Mouse (Mus musculus) adipocyte (in vitro differentiated cells): Measurements from ENCODE around the gene Nkiras2.
"Not testable (repeated sequence)": the region's sequence is repeated elsewhere in the genome, so short reads cannot be mapped to it uniquely, and the experiment has no call there.

Source experiments
- DNase-seq: peaks from one replicate; pipeline ENCODE4 v3.0.0-alpha.2; 2016; ENCODE audit warnings: low spot score

The Nkiras2 gene

DNA sequence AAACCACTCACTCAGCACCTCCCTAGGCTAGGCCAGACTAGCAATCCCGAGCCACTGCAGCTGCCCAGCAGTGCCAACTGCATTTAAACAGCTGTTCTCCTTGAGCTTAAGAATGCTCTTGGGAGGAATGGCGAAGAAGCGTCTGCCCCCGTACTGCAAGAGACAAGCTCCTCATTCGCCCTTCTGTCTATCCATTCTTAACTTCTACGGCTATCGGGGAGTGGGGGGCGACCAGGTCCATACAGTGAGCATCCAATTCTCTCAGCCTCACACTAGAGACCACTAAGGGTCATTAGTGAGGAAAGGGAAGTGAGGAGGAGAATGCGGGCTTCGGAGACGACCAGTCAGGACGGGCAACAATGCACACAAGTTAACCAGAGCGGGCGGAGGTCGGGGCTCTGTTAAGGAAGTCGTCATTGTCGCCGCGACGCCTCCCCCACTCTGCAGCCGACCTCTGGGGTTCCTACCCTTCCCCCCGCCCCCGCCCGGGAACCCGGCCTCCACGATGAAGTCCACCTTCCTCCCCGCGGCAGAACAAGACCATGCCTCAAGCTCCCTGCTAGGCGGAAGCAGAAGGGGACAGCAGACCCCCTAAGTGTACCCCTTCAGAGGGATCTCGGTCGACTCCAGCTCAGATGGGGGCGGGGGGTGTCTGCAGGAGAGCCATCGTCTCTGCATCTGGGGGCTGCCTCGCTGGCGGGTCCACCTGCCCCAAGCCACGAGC, at the start of gene Nkiras2:
Gene Nkiras2 (plus strand): TSS at position 484 of the 724 bp plus-strand sequence.
- peak; percentile 63 for DNase-seq

DNA sequence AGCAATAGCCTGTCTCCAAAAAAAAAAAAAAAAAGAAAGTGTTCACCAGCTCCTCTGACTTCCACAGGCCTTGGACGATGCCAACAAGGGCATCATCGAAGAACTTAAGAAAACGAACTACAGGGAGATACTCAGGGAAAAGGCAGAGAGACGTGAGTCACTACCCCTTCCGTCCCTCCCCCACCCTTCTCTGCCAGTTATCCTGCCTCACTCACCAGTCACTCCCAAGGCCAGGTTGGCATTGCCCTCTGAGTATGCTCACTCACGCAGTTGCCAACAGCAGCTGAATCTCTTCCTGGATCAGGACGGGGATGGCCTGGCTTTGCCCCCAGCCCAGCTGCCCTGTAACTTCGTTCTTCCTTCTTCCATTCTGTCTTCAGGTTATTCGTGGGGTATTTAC, 49.3 kb upstream of the Nkiras2 start:
- DNase-seq, result no peak

DNA sequence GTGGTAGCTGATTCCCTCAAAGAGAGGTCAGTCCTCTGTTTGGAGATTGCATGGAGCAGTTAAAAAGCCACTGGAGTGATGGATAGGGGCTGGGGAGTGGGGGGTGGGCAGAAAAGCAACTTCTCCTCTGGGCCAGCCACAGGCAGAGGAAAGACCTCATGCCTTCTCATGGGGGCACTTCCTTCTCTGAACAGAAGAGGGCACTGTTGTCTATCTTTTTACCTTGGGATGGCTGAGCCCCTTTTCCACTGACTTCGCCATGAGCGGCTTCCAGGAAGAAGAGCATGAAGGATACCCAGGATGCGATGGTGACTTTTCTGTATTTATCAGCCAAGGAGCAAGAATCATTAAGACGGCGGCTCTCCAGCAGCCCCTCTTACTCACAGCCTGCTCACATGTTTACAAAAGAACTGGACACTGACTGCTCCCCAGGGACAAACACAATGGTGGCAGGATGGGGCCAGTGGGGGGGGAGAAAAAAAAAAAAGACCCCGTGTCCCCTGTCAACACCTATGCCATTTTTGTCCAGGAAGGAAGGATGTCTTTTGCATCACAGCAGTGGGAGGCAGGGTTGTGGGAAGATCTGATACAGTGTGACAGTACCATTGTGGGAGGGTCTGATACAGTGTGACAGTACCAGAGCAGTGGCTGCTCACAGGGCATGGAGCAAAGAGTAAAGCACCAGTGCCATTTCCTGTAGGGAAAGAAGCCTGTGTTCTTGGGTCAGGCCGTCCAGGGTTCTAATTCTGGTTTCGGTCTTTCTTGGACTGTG, 48.4 kb upstream of the Nkiras2 start:
- peak; percentile 71 for DNase-seq

GRCm38 (mm10) chr11:100571202-100571567, 47.9 kb upstream of the Nkiras2 start:
- DNase-seq, result no peak

DNA sequence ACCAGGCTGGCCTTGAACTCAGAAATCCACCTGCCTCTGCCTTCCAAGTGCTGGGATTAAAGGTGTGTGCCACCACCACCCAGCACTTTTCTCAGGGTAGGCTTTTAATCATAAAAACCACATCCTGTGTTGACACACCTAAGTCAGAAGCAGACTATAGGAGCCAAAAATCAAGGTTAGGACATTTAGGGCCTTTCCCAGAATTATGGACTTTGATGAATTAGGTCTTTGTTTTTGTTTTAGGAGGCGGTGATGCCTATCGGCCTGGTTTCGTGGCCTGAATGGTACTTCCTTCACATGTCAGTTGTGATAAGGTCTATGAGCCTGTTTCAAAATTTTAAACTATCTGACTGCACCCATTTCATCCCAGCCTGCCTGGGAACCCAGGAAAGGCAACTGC, 44.9 kb upstream of the Nkiras2 start:
- DNase-seq, result no peak

DNA sequence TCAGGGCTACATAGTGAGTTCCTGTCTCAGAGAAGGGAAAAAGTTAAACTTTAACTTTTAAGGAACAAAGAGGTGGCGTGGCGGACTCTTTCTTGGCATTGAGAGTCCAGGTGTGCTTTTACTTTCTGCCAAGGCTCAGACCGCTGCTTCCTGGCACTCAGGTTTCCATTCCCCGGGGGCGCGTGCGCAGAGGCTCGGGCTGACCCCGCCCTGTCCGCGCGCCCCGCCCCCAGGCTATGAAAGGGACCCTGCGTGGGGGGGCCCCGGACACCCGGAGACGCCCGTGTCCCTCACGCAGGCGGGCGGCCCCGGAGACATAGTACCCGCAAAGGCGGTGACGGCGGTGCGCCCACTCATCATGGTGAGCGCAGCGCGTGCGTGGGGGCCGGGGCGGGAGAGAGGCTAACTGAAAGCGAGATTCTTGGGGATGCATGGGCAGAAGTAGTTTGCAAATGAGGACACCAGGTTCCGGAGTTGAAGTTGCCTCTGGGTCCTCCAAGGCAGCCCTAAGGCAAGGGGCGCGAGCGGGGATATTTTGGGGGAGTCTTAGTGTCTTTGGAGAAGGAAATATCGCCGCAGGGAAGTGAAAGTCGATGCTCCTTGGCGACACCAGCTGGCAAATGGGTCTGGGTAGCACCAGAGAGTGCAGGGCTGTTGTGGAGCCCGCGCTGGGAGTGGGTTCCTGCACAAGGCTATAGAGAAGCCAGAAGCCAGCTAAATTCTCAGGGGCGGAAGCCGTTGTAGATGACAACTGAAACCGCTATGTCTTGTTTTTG, 44.1 kb upstream of the Nkiras2 start, which contains the start of gene Cnp:
Gene Cnp (plus strand): TSS at position 197 of the 776 bp plus-strand sequence.
- no peak for DNase-seq

- DNase-seq, result no peak
These were observed 43.6 kb upstream of the Nkiras2 start for GRCm38 (mm10) chr11:100575484-100575855.

DNA sequence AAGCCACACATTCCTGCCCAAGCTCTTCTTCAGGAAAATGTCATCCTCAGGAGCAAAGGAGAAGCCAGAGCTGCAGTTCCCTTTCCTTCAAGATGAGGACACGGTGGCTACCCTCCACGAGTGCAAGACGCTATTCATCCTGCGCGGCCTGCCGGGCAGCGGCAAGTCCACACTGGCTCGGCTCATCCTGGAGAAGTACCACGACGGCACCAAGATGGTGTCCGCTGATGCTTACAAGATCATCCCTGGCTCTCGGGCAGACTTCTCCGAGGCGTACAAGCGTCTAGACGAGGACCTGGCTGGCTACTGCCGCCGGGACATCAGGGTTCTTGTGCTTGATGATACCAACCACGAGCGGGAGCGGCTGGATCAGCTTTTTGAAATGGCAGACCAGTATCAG, 42.8 kb upstream of the Nkiras2 start:
- no peak for DNase-seq

GRCm38 (mm10) chr11:100577852-100578599, 41.0 kb upstream of the Nkiras2 start:
- no peak for DNase-seq

GRCm38 (mm10) chr11:100579116-100579799, 39.8 kb upstream of the Nkiras2 start:
- DNase-seq, result no peak

DNA sequence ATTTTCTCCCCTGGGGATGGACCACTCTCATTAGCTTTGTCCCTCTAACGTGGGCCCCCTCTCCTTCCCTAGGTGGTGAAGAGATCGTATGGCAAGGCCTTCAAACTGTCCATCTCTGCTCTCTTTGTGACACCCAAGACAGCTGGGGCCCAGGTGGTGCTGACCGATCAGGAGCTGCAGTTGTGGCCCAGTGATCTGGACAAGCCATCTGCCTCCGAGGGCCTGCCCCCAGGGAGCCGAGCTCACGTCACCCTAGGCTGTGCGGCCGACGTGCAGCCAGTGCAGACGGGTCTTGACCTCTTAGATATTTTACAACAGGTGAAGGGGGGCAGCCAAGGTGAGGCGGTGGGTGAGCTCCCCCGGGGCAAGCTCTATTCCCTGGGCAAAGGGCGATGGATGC, 38.8 kb upstream of the Nkiras2 start:
- no peak for DNase-seq

DNA sequence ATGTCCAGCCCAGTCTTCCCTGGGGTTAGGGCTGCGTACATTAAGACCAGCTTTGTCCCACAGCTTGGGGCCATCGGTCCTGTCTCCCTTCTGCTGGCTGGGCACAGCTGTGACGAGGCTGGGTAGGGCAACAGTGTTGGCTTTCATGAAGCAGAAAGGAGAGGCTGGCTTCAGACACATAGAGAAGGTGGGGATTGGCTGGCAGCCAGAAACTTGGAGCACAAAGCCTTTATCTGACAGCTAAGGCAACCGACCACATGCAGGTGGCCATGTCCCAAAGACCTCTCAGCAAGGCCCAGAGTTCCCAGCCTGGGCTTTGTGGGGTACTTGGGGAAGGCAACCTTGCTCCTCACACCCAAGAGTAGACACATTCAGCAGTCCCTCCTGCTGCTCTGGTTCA, 37.3 kb upstream of the Nkiras2 start:
- no peak for DNase-seq

DNA sequence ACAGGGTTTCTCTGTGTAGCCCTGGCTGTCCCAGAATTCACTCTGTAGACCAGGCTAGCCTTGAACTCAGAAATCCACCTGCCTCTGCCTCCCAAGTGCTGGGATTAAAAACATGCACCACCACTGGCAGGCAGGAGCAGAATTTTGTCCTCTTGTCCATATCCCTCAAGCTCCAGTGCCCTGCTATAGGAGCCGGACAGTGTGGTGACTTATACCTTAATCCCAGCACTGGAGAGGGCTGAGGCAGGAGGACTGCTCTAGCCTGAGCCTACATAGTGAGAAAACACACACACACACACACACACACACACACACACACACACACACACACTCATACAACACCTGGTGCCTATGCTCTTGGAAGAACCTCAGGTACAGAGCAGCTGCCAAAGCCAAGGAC, 36.6 kb upstream of the Nkiras2 start:
- DNase-seq, result not testable (repeated sequence)

GRCm38 (mm10) chr11:100582836-100583235, 36.2 kb upstream of the Nkiras2 start:
- DNase-seq, result no peak

GRCm38 (mm10) chr11:100584561-100584961, 34.5 kb upstream of the Nkiras2 start:
- no peak for DNase-seq

- no peak for DNase-seq
These were observed 33.9 kb upstream of the Nkiras2 start for GRCm38 (mm10) chr11:100585148-100585547.

- no peak for DNase-seq
These were observed 30.6 kb upstream of the Nkiras2 start for GRCm38 (mm10) chr11:100588462-100588861.

DNA sequence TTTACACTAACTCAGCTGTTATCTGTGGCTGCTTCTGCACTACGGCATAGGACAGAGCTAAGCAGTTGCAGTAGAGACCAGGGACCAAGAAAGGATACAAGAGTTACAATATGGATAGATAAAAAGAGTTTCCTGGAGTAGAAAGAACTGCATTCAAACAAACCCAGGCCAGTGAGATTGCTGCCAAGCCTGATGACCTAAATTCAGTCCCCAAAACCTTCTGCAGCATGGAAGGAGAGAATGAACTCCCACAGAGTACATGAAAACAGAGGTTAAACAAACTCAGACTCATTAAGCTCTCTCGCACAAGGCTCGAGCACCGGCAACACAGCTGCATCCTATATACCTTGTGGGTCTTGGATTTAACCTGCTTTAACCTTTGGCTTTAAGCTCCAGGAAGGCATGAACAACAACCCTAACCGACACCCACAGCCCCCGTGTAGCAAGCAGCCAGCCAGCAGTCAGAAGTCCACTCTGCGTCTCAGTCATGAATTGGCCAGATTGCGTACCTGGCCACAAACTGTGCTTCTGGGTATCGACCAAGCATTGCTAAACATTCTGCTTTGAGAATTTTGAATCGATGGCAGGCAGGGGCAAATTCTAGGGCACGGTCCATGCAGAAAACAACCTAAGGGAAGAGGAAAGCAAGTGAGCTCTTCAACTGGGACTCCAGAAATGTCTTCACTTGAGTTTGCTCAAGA, 26.5 kb upstream of the Nkiras2 start:
- DNase-seq, result no peak

DNA sequence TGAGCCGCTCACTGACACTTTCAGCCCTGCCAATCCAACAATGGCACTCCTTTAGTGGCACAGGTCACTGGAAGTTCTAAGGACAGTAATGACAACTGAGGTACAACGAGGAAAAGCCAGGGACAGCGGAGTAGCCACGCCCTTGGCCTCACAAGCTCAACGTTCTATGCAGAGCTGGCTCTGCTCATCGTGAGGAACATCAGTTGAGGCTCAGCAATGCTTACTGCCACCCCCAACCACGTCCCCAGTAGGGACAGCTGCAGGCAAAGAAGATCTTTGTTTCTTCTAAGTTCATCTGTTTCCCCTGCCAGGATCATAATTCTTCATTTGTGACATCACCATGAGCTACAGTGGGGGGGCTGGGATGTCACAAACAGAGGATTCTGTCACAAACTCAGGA, 24.4 kb upstream of the Nkiras2 start:
- DNase-seq, result no peak

GRCm38 (mm10) chr11:100595533-100595932, 23.5 kb upstream of the Nkiras2 start:
- DNase-seq, result no peak

DNA sequence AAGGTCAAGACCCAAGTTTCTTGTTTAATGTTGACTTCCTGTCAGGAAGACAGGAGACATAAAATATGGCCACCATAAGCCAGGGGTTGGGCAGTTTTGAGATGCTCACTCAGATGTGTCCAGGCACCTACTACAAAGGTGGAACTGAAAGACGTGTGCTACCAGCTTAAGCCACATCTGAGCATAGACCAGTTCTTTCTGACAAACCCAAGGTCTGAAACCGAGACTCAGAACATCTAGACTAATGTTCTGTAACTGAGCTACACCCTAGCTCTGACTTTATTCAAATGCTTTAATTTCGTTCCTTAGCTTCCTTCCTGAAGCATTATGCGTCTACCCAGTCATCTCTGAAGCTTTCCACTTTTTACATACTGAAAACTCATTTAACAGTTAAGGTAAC, 21.0 kb upstream of the Nkiras2 start:
- DNase-seq, result no peak
